Mouse (Mus musculus): ENCODE measurements around the gene Olfr620.

Gene Olfr620

GRCm38 (mm10) chr7:103612434-103612833, at the start of gene Olfr620:
Olfr620 (minus strand) TSS chr7:103612534.
- no peak for DNase-seq (ENCODE audit: low spot score in 2 of 2)

GRCm38 (mm10) chr7:103644070-103644469, 31.7 kb upstream of the Olfr620 start:
- DNase-seq (ENCODE audit: low spot score in 2 of 2), result no peak

- DNase-seq (ENCODE audit: low spot score in 2 of 2), result no peak
Observed at GRCm38 (mm10) chr7:103642602-103643001, 30.3 kb upstream of the Olfr620 start, which contains the start of gene Olfr622. Olfr622 (minus strand) TSS chr7:103642702.

GRCm38 (mm10) chr7:103636795-103637194, 24.5 kb upstream of the Olfr620 start:
- DNase-seq (ENCODE audit: low spot score in 2 of 2), result no peak

GRCm38 (mm10) chr7:103607425-103607824, 4.9 kb downstream of the Olfr620 start:
- no peak for DNase-seq (ENCODE audit: low spot score in 2 of 2)

- no peak for DNase-seq (ENCODE audit: low spot score in 2 of 2)
Observed at GRCm38 (mm10) chr7:103600275-103600674, 12.1 kb downstream of the Olfr620 start, which contains the start of gene Olfr619. Olfr619 (plus strand) TSS chr7:103600575.

GRCm38 (mm10) chr7:103589803-103590202, 22.5 kb downstream of the Olfr620 start, which contains the start of gene Olfr618:
Olfr618 (plus strand) TSS chr7:103590103.
- DNase-seq (ENCODE audit: low spot score in 2 of 2), result no peak

- DNase-seq (ENCODE audit: low spot score in 2 of 2), result no peak
Observed at GRCm38 (mm10) chr7:103572761-103573160, 39.6 kb downstream of the Olfr620 start, which contains the start of gene Olfr617. Olfr617 (plus strand) TSS chr7:103573061.

- no peak for DNase-seq (ENCODE audit: low spot score in 2 of 2)
Observed at GRCm38 (mm10) chr7:103569043-103569442, 43.3 kb downstream of the Olfr620 start, which contains the start of gene Olfr616. Olfr616 (minus strand) TSS chr7:103569143.

GRCm38 (mm10) chr7:103555779-103556178, 56.6 kb downstream of the Olfr620 start, which contains the start of gene Olfr615:
Olfr615 (plus strand) TSS chr7:103556079.
- DNase-seq (ENCODE audit: low spot score in 2 of 2), result no peak

Measured in heart, adult 9 months (tissue).